Mouse (Mus musculus): ENCODE results near the gene Pvr. TPM values are rescaled to one million over a fixed set of nuclear protein-coding genes. Genes with fewer than 3 reads are reported as not detected.

The Pvr gene
- total RNA-seq, 2 experiments from 2014 or later, result 22.3 to 23.0 TPM

DNA sequence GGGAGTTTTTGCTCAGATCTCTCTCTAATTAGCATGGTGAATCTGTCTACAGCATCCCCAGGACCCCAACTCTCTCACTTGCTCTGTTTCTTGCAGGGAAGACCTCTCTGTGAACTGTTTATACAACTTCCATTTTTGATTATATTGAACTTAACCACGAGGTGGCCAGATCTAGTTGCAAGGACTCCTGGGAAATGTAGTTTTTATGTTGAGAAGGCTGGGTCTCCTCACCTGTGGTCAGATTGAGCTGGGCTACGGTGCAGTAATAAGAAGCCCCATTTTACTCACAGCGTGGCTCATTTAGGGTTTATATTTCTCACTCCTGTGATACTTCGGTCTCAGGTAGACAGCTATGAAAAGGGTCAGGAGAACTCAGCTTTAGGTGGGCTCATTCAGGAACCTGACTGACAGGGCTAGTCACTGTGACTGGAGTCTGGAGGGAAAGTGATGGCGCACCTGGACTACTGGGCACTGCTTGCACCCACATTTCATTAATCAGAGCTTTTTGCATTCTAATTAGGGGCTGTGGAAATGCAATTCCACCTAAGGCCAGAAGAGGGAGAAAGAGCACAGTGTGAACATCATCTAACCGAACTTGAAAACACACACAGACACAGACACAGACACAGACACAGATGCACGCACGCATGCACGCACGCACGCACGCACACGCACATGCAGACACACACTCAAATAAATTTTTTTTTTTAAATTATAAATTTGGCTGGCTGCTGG lies 44.8 kb downstream of the Pvr start:
- peak in 1 of 2 experiments; percentile 36 for DNase-seq (ENCODE audit: low spot score in 2 of 2)

DNA sequence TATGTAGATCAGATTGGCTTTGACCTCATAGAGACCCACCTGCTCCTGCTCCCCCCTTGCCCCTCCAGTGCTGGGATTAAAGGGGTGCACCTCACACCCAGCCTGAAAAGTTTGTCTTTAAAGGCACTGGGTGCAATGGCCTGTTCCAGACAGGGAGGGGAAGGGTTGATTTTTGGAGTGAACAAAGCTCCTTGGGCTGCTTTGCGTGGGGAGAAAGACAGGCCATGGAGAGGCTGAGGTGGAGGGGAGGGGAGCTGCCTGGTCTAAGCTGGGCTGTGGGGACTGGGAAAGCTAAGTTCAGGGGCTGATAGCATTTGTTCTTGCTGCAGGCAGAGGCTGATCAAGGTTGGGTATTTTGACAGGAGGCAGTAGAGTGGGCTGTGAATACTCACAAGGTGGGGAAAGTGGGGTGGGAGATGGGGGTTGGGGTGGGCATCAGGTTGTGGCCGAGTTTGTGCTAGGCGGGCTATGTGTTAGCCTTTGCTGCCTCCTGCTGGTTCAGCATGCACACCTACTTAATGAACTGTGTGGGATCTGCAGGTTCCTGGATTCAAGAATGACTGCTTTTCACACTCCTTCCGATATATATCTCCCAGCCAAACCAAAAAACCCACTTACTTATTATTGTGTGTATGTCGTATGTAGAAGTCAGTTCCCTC lies 48.9 kb downstream of the Pvr start:
- no peak for DNase-seq (ENCODE audit: low spot score in 2 of 2)

- no peak for DNase-seq (ENCODE audit: low spot score in 2 of 2)
These were observed 49.8 kb downstream of the Pvr start for GRCm38 (mm10) chr7:19871137-19871621.

DNA sequence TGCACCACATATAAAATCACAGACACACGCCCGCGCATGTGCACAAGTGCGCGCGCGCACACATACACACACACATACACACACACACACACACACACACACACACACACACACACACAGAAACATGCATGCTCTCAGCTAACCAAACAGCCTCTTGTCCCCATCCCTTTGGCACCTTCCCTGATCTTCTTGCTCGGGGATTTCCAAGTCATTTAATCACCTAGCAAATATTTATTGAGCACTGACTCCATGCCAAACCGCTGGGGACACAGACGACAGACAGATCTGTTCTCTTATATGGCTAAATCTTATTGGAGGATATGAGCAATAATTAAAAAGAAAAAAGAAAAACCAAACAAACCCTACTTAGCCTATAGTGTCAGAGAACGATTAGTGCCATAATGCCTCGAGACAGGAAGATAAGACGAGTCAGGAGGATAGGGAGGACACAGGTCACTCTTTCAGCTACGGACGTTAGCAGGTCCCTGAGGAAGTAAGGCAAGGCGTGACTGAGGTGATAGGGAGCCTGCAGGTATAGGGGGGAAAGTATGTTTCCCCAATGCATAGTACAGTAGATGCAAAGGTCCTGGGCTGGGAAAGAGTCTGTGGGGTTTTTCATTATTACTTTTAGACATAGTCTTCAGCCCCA lies 53.1 kb downstream of the Pvr start:
- DNase-seq (ENCODE audit: low spot score in 2 of 2), result no peak

GRCm38 (mm10) chr7:19866490-19866889 lies 54.5 kb downstream of the Pvr start:
- no peak for DNase-seq (ENCODE audit: low spot score in 2 of 2)

DNA sequence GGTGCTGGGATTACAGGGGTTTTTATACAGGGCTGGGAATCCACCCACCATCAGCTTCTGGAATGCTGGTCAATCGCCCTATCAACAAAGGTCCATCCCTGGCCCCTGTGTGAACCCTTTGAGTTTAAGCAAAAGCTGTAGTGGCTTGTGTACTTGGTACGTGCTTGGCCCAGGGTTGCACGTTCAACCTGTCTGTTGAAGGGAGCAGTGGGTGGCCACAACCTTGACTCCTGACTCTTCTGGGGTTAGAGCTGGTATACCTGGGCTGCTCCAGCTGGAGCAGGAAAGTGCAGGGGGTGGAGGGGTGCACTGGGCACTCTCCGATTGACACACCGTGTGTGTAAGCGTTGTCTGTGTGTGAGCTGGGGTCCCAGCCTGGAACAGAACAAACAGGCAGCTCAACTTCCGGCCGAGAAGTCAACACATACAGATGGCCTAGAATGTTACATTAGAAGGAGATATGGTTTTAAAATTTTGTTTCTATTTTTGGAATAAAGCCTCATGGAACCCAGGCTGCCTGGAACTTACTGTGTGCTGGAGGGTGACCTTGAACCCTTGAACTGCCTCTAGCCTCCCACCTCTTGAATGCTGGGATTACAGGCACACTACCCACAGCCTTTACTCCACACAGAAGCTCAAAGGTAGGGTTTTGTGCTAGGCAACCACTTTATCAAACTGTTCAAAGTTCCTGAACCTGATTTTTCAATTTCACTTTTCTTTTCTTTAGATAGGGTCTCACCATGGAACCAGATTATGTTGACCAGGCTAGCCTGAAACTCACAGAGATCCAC lies 55.5 kb downstream of the Pvr start:
- DNase-seq (ENCODE audit: low spot score in 2 of 2), result no peak

DNA sequence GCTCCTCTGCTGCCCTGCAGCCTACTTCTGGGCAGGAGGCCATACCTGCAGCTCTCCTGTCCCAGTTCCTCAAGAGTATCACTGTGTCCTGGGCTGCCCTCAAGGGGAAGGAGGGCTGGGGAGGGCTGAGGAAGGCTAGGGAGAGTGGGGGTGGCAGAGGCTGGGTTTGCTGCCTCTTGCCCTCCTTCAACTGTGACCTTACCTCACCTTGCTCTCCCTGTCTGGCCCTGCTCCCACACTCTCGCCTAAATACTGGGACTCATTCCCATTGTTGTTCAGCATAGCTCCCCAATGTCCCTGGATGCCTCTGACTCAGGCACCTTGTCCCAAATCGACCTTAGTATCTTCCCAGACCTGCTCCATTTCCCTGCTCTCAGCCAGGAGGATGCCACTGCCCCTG lies 56.7 kb downstream of the Pvr start:
- DNase-seq (ENCODE audit: low spot score in 2 of 2), result no peak

DNA sequence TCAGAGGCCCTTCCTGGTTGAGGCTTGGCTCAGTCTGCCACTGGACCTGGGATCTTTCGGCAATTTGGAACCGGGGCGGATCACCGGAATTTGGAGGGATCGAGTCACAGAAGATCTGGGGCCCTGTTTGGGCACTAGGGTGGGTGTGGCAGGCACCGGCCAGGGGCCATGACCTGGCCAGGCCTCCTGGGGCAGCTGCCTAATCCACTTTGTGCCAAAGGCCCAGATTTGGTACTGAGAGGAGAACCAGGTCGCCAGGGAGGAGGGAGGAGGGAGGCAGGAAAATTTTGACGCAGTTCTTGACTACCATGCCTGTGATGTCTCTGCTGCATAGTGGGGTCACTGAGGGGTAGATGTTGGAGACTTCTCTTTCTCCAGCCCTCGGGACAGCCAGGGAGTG lies 59.8 kb downstream of the Pvr start, which contains the start of gene Ceacam16:
Gene Ceacam16, minus strand, starts transcription at position 101 of the 400 bp plus-strand sequence.
- DNase-seq (ENCODE audit: low spot score in 2 of 2), result no peak

DNA sequence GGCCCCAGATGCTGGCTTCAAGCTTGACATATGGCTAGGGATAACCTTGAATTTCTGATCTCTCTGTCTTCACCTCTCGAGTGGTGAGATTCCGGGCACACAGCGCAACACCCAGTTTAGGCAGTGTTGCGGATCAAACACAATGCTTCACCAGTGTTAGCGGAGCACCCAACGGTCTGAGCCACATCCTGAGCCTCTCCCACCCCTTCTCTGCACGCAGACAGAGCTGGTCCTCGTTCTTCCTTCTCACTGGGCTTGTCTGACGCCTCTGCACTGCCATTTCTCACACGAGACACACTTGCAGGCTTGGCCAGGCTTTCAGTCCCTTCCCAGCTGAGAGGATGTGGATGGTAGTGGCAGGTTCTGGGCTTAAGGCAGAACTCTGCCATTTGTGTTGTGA lies 61.2 kb downstream of the Pvr start:
- no peak for DNase-seq (ENCODE audit: low spot score in 2 of 2)

DNA sequence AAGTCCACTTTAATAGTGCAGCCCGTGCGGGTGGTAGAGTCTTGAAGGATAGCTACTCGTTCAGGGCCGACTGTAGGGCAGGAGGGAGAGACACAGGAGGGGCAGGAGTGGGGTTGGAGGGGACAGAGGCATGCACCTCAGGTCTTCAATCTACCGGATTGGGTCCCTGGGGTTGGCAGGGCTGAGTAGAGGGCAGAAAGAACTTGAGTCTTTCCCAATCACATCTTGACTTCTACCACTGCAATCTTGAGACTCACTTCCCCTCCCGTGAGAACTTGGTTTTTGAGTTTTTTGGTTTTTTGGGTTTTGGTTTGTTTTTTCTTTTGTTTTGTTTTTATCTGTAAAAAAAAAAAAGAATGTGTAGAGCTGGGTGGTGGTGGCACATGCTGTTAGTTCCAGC lies 64.7 kb downstream of the Pvr start:
- DNase-seq (ENCODE audit: low spot score in 2 of 2), result no peak

DNA sequence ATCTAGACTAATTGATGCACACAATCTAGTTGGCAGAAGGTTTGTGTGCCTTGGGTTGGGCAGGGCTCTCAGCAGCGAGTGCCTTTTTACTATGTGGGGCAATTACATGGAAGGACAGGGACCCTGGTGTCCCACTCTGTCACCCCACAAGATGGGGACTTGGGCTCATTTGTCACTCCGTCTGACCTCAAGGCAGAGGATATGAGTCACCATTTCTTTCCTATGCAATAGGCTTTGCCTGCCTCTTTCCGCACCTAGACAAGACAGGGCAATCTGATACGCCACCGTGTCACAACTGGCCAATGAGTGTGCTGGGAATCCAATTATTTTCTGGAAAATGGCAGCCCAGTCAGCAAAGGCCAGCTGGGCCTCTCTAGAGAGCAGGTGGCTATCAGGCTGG lies 65.3 kb downstream of the Pvr start:
- no peak for DNase-seq (ENCODE audit: low spot score in 2 of 2)

Other genes with a start within 250 kb of the Pvr start
- gene Apoc2, start 243.2 kb downstream of the Pvr start, total RNA-seq (2021), result 1 to 10 TPM in 1 of 2 experiments, under 1 TPM in 1; 0.88 to 2.1 TPM
- gene Gm44805, start 239.7 kb downstream of the Pvr start, total RNA-seq (2021), result not detected
- gene Apoc4, start 239.7 kb downstream of the Pvr start, total RNA-seq (2021), result 1 to 10 TPM in 1 of 2 experiments, under 1 TPM in 1; 0.42 to 4.7 TPM
- gene Apoc1, start 228.5 kb downstream of the Pvr start, total RNA-seq (2021), result 10 to 100 TPM in 1 of 2 experiments, 1 to 10 TPM in 1; 1.7 to 14.7 TPM
- gene Apoe, start 222.0 kb downstream of the Pvr start, total RNA-seq (2021), result 100 to 1,000 TPM; 136 to 167 TPM
- gene Tomm40, start 205.7 kb downstream of the Pvr start, total RNA-seq (2021), result 10 to 100 TPM; 68.4 to 72.0 TPM
- gene Nectin2, start 170.7 kb downstream of the Pvr start, total RNA-seq (2021), result 10 to 100 TPM; 21.1 to 23.2 TPM
- 100 to 1,000 TPM; 119 to 144 TPM for gene Bcam, start 150.1 kb downstream of the Pvr start, total RNA-seq (2021)
- under 1 TPM; 0.76 to 0.96 TPM for gene Cblc, start 124.4 kb downstream of the Pvr start, total RNA-seq (2021)
- gene Bcl3, start 98.4 kb downstream of the Pvr start, total RNA-seq (2021), result 1 to 10 TPM; 5.1 to 5.7 TPM
- gene Gm19345, start 69.2 kb downstream of the Pvr start, total RNA-seq (2021), result not detected
- not detected for gene Ceacam16, start 59.9 kb downstream of the Pvr start, total RNA-seq (2021)
- gene Ceacam19, start 33.2 kb downstream of the Pvr start, total RNA-seq (2021), result not detected
- not detected for gene Igsf23, start 29.6 kb upstream of the Pvr start, total RNA-seq (2021)
- gene Ceacam20, start 44.3 kb upstream of the Pvr start, total RNA-seq (2021), result not detected
- not detected for gene Nlrp9b, start 70.3 kb upstream of the Pvr start, total RNA-seq (2021)
- gene Vmn1r91, start 178.5 kb upstream of the Pvr start, total RNA-seq (2021), result not detected
- gene Gm16442, start 201.4 kb upstream of the Pvr start, total RNA-seq (2021), result not detected
- gene Vmn1r93, start 217.9 kb upstream of the Pvr start, total RNA-seq (2021), result not detected
- not detected for gene Vmn1r94, start 247.2 kb upstream of the Pvr start, total RNA-seq (2021)